ENCODE assay signal across 24 mouse cellular contexts in the genomic region with DNA sequence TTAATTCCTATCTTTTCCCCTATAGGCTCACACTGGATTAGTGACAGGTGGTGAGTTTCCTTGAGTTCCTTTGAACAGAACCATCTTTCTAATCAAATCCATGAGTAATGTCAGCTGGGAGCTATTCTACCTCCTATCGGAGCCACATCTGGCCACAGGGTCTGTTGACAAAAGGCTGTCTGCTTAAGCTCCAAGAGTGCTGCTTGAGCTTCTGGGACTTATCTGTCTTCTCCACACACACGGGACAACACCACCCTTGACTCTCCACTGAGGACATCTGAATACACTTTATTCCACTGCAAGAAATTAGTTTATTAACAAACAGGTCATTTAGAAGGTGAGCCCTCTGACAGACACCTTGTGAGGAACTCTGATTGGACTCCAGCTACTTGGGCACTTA. TPM values are rescaled to one million over a fixed set of nuclear protein-coding genes. Genes with fewer than 3 reads are reported as not detected.
A peak's percentile ranks its signal among the peaks of the same experiment; 100 is the strongest.
DNase-seq lines count a peak whose midpoint lies in the region; ATAC-seq and TF ChIP-seq lines count a peak whose summit lies in the region.
"Had no signal": no experiment of that assay in that cellular context is flagged by ENCODE, and none has a peak within 500 bp of the region (broad histone marks: within the 10 kb centered on the region; RNA-seq: fewer than 3 reads in every experiment).

No protein-coding gene starts in this region.

- no peak overlapping the region for H3K9ac ChIP-seq in embryonic facial prominence, embryonic 11.5 days (replicated peaks; ENCODE audit: low read length)
- H3K9ac ChIP-seq in liver, embryonic 14.5 days (replicated peaks): no peak overlapping the region
- H3K9ac ChIP-seq: forebrain, embryonic 15.5 days; hindbrain, embryonic 13.5 days had no signal

- 60% methylated on average over 2 of the region's 2 CpGs for WGBS in embryonic facial prominence, embryonic 11.5 days
- 80% methylated on average over 2 of the region's 2 CpGs for WGBS in embryonic facial prominence, embryonic 10.5 days
- WGBS in liver, embryonic 14.5 days (ENCODE audit: insufficient replicate concordance): 30% methylated on average over 2 of the region's 2 CpGs

- H3K4me3 ChIP-seq in embryonic facial prominence, embryonic 11.5 days (ENCODE audit: low read depth, low read length): no peak overlapping the region
- H3K4me3 ChIP-seq in embryonic facial prominence, embryonic 10.5 days: no peak overlapping the region
- H3K4me3 ChIP-seq in liver, embryonic 14.5 days (ENCODE audit: insufficient read depth in 1 of 2, low read depth in 2 of 2, low read length in 2 of 2): no peak overlapping the region
- no peak overlapping the region for H3K4me3 ChIP-seq in left cerebral cortex, adult 2 months
- H3K4me3 ChIP-seq: erythroblast, embryonic 14.5 days; forebrain, embryonic 15.5 days; heart, adult 2 months; hindbrain, embryonic 13.5 days had no signal

- no peak overlapping the region for H3K4me2 ChIP-seq in embryonic facial prominence, embryonic 11.5 days (ENCODE audit: low read depth, low read length)
- no peak overlapping the region for H3K4me2 ChIP-seq in liver, embryonic 14.5 days (ENCODE audit: low read depth)
- H3K4me2 ChIP-seq: forebrain, embryonic 15.5 days; hindbrain, embryonic 13.5 days had no signal

- DNase-seq in embryonic facial prominence, embryonic 11.5 days (ENCODE audit: low spot score): peak; percentile 9
- DNase-seq in embryonic facial prominence, embryonic 10.5 days (ENCODE audit: low spot score): no peak
- peak; percentile 37 for DNase-seq in liver
- peak in 2 of 3 experiments; percentile 35 to 39 for DNase-seq in liver, embryonic 14.5 days (ENCODE audit: low read depth in 3 of 3, low spot score in 3 of 3)
- DNase-seq in adrenal gland, adult (ENCODE audit: inconsistent age in 2 of 2, low spot score in 1 of 2): no peak
- DNase-seq in left cerebral cortex, adult 2 months (ENCODE audit: extremely low spot score in 1 of 2, low spot score in 2 of 2): no peak
- DNase-seq in thymus, postnatal 4 days: no peak
- DNase-seq: adrenal gland, adult 2 months; adrenal gland, postnatal 25 days; B cell, adult 2 months; cerebellum, adult 8-10 months; cerebellum, postnatal 14 days; gastrocnemius, postnatal 14 days; heart, adult 2 months; heart, postnatal 10 days; heart, postnatal 4 days had no signal

- TF ChIP-seq CTCF in liver, embryonic 14.5 days (IDR thresholded peaks at IDR 0.05; ENCODE audit: low read depth): no peak
- no peak for TF ChIP-seq CTCF in left cerebral cortex, adult 2 months (IDR thresholded peaks at IDR 0.05)

- no peaks in the 10 kb centered on the region for H3K27me3 ChIP-seq in embryonic facial prominence, embryonic 11.5 days (ENCODE audit: control insufficient read depth, insufficient read depth, low read length)
- no peaks in the 10 kb centered on the region for H3K27me3 ChIP-seq in embryonic facial prominence, embryonic 10.5 days (replicated peaks; ENCODE audit: low read depth, poor library complexity, severe bottlenecking)
- H3K27me3 ChIP-seq in liver, embryonic 14.5 days (ENCODE audit: control insufficient read depth, insufficient read depth, low read length): no peaks in the 10 kb centered on the region
- H3K27me3 ChIP-seq: forebrain, embryonic 15.5 days; hindbrain, embryonic 13.5 days had no signal

- H3K4me1 ChIP-seq in embryonic facial prominence, embryonic 11.5 days (ENCODE audit: control insufficient read depth, insufficient read depth, low read length): no peaks in the 10 kb centered on the region
- H3K4me1 ChIP-seq in embryonic facial prominence, embryonic 10.5 days: no peaks in the 10 kb centered on the region
- H3K4me1 ChIP-seq in liver, embryonic 14.5 days (replicated peaks; ENCODE audit: control insufficient read depth in 2 of 2, insufficient read depth in 2 of 2, low read length in 1 of 2): peaks cover 11 to 29% of the 10 kb centered on the region in 2 experiments; a peak in 3 of 4 replicates
- H3K4me1 ChIP-seq: forebrain, embryonic 15.5 days; hindbrain, embryonic 13.5 days had no signal

- ATAC-seq in embryonic facial prominence, embryonic 11.5 days (replicated peaks; ENCODE audit: insufficient number of reproducible peaks, low FRiP score, low TSS enrichment, low read depth): no peak
- peak; percentile 86 for ATAC-seq in liver, embryonic 14.5 days (ENCODE audit: insufficient read depth)
- peak; percentile 88 for ATAC-seq in megakaryocyte progenitor cell, adult 5-6 weeks (replicated peaks; ENCODE audit: poor library complexity)
- ATAC-seq: activated CD4-positive, CD25-positive, alpha-beta regulatory T cell, adult 4 months; CD4-positive, CD25-positive, alpha-beta regulatory T cell, adult 4 months; forebrain, embryonic 15.5 days; hindbrain, postnatal 0 days had no signal

- intact Hi-C loops in left cerebral cortex, adult 2 months (cut with DNase I): no loop called here

- no peaks in the 10 kb centered on the region for H3K36me3 ChIP-seq in embryonic facial prominence, embryonic 11.5 days (replicated peaks; ENCODE audit: control insufficient read depth, insufficient read depth, low read depth, low read length)
- peaks cover 33% of the 10 kb centered on the region for H3K36me3 ChIP-seq in embryonic facial prominence, embryonic 10.5 days (replicated peaks)
- H3K36me3 ChIP-seq in liver, embryonic 14.5 days (replicated peaks; ENCODE audit: control insufficient read depth, insufficient read depth, low read depth): no peaks in the 10 kb centered on the region
- H3K36me3 ChIP-seq: forebrain, embryonic 15.5 days had no signal

- peak; percentile 69 for TF ChIP-seq EP300 in liver, embryonic 14.5 days (IDR thresholded peaks at IDR 0.05; ENCODE audit: low read depth)

- no peaks in the 10 kb centered on the region for H3K9me3 ChIP-seq in embryonic facial prominence, embryonic 11.5 days (replicated peaks; ENCODE audit: control insufficient read depth, low read length)
- no peaks in the 10 kb centered on the region for H3K9me3 ChIP-seq in embryonic facial prominence, embryonic 10.5 days
- H3K9me3 ChIP-seq in liver, embryonic 14.5 days (ENCODE audit: control insufficient read depth, low read length): no peaks in the 10 kb centered on the region
- H3K9me3 ChIP-seq: forebrain, embryonic 15.5 days; G1E; hindbrain, embryonic 13.5 days had no signal

- no peak overlapping the region for H3K27ac ChIP-seq in embryonic facial prominence, embryonic 11.5 days (replicated peaks; ENCODE audit: low read depth, low read length)
- no peak overlapping the region for H3K27ac ChIP-seq in embryonic facial prominence, embryonic 10.5 days (replicated peaks)
- no peak overlapping the region for H3K27ac ChIP-seq in liver, embryonic 14.5 days
- H3K27ac ChIP-seq in left cerebral cortex, adult 2 months: no peak overlapping the region
- H3K27ac ChIP-seq: forebrain, embryonic 15.5 days; heart, adult 2 months; hindbrain, embryonic 13.5 days; hindbrain, postnatal 0 days had no signal

RNA-seq across cellular contexts. Expression of gene Fam3a, which starts 8.6 kb away (rescaled TPM):
- polyA plus RNA-seq in embryonic facial prominence, embryonic 11.5 days (2014; fragmentation: Nextera tagmentation; extraction: Ambion mirVana): 26.7 and 27.6 TPM in 2 replicates
- polyA plus RNA-seq in embryonic facial prominence, embryonic 10.5 days (2016; fragmentation: Nextera tagmentation; extraction: Ambion mirVana): 23.7 and 23.8 TPM in 2 replicates
- polyA plus RNA-seq in liver, embryonic 14.5 days (2012; rRNA removed): 7.5 and 7.8 TPM in 2 replicates
- 7.1 and 7.5 TPM in 2 replicates for polyA plus RNA-seq in liver, embryonic 14.5 days (2014; fragmentation: Nextera tagmentation; extraction: Ambion mirVana)
- 14.0 and 14.5 TPM in 2 replicates for total RNA-seq in megakaryocyte progenitor cell, adult 5-6 weeks (2015)
- 10.0 and 22.1 TPM in 2 replicates for total RNA-seq in megakaryocyte progenitor cell, adult 5-6 weeks (2017)
- total RNA-seq in left cerebral cortex, adult 2 months (2021): 10 to 100 TPM; 15.7 to 20.9 TPM

RNA-seq across cellular contexts. Expression of gene Ikbkg, which starts 8.6 kb away (rescaled TPM):
- 22.0 and 22.2 TPM in 2 replicates for polyA plus RNA-seq in embryonic facial prominence, embryonic 11.5 days (2014; fragmentation: Nextera tagmentation; extraction: Ambion mirVana)
- polyA plus RNA-seq in embryonic facial prominence, embryonic 10.5 days (2016; fragmentation: Nextera tagmentation; extraction: Ambion mirVana): 18.7 and 18.9 TPM in 2 replicates
- 6.9 and 13.2 TPM in 2 replicates for polyA plus RNA-seq in liver, embryonic 14.5 days (2012; rRNA removed)
- polyA plus RNA-seq in liver, embryonic 14.5 days (2014; fragmentation: Nextera tagmentation; extraction: Ambion mirVana): 18.5 and 23.0 TPM in 2 replicates
- 9.8 and 12.5 TPM in 2 replicates for total RNA-seq in megakaryocyte progenitor cell, adult 5-6 weeks (2015)
- 22.8 and 53.0 TPM in 2 replicates for total RNA-seq in megakaryocyte progenitor cell, adult 5-6 weeks (2017)
- total RNA-seq in left cerebral cortex, adult 2 months (2021): 10 to 100 TPM; 44.8 to 47.6 TPM

RNA-seq across cellular contexts. Expression of gene Slc10a3, which starts 11.3 kb away (rescaled TPM):
- 11.4 and 13.6 TPM in 2 replicates for polyA plus RNA-seq in embryonic facial prominence, embryonic 11.5 days (2014; fragmentation: Nextera tagmentation; extraction: Ambion mirVana)
- 12.3 and 13.0 TPM in 2 replicates for polyA plus RNA-seq in embryonic facial prominence, embryonic 10.5 days (2016; fragmentation: Nextera tagmentation; extraction: Ambion mirVana)
- polyA plus RNA-seq in liver, embryonic 14.5 days (2012; rRNA removed): 4.5 and 5.1 TPM in 2 replicates
- 6.5 and 6.9 TPM in 2 replicates for polyA plus RNA-seq in liver, embryonic 14.5 days (2014; fragmentation: Nextera tagmentation; extraction: Ambion mirVana)
- total RNA-seq in megakaryocyte progenitor cell, adult 5-6 weeks (2015): 31.1 and 39.3 TPM in 2 replicates
- 12.8 and 13.9 TPM in 2 replicates for total RNA-seq in megakaryocyte progenitor cell, adult 5-6 weeks (2017)
- total RNA-seq in left cerebral cortex, adult 2 months (2021): 1 to 10 TPM; 3.1 to 3.9 TPM

RNA-seq across cellular contexts. Expression of gene Ubl4a, which starts 11.4 kb away (rescaled TPM):
- polyA plus RNA-seq in embryonic facial prominence, embryonic 11.5 days (2014; fragmentation: Nextera tagmentation; extraction: Ambion mirVana): 63.2 and 65.7 TPM in 2 replicates
- 61.1 and 69.8 TPM in 2 replicates for polyA plus RNA-seq in embryonic facial prominence, embryonic 10.5 days (2016; fragmentation: Nextera tagmentation; extraction: Ambion mirVana)
- 19.2 and 19.7 TPM in 2 replicates for polyA plus RNA-seq in liver, embryonic 14.5 days (2012; rRNA removed)
- 45.5 and 49.1 TPM in 2 replicates for polyA plus RNA-seq in liver, embryonic 14.5 days (2014; fragmentation: Nextera tagmentation; extraction: Ambion mirVana)
- total RNA-seq in megakaryocyte progenitor cell, adult 5-6 weeks (2015): 35.6 and 39.9 TPM in 2 replicates
- 11.9 and 21.2 TPM in 2 replicates for total RNA-seq in megakaryocyte progenitor cell, adult 5-6 weeks (2017)
- total RNA-seq in left cerebral cortex, adult 2 months (2021): 10 to 100 TPM; 65.7 to 71.5 TPM

RNA-seq across cellular contexts. Expression of gene Lage3, which starts 31.0 kb away (rescaled TPM):
- 128 and 130 TPM in 2 replicates for polyA plus RNA-seq in embryonic facial prominence, embryonic 11.5 days (2014; fragmentation: Nextera tagmentation; extraction: Ambion mirVana)
- polyA plus RNA-seq in embryonic facial prominence, embryonic 10.5 days (2016; fragmentation: Nextera tagmentation; extraction: Ambion mirVana): 114 and 119 TPM in 2 replicates
- 51.9 and 55.2 TPM in 2 replicates for polyA plus RNA-seq in liver, embryonic 14.5 days (2012; rRNA removed)
- 56.1 and 57.5 TPM in 2 replicates for polyA plus RNA-seq in liver, embryonic 14.5 days (2014; fragmentation: Nextera tagmentation; extraction: Ambion mirVana)
- 88.3 and 93.1 TPM in 2 replicates for total RNA-seq in megakaryocyte progenitor cell, adult 5-6 weeks (2015)
- total RNA-seq in megakaryocyte progenitor cell, adult 5-6 weeks (2017): 22.6 and 28.1 TPM in 2 replicates
- total RNA-seq in left cerebral cortex, adult 2 months (2021): 10 to 100 TPM; 22.3 to 23.5 TPM

Comparison
In these comparisons a context has a peak if more than half of its experiments do, and no peak if none do; other contexts are left out.
1. DNase-seq: peak in embryonic facial prominence, embryonic 11.5 days (single experiment), liver (single experiment) and liver, embryonic 14.5 days (2 of 3); none in embryonic facial prominence, embryonic 10.5 days (single experiment), adrenal gland, adult (0 of 2), left cerebral cortex, adult 2 months (0 of 2) and thymus, postnatal 4 days (single experiment).